Mouse (Mus musculus): ENCODE results near the gene Taf10.
"Not testable (repeated sequence)": the region's sequence is repeated elsewhere in the genome, so short reads cannot be mapped to it uniquely, and the experiment has no call there.

The Taf10 gene

DNA sequence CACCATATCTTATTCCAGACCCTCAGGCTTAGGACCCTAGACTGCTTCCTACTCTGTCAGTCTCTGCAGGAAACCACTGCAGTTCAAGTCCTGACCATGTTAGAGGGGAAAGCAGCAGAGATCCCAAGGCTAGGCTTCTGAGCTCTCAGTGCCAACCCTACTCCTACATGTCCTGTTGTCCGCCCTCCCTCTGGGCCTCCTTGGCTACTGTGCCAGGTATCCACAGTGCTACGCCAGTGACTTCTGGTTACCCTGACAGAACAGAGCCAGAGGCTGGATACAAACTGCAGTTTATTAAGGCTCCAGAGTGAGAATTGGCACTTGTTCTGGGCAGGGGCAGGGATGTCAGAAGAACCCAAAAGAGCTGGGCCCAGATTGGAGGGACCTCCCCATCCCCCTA lies 8.6 kb upstream of the Taf10 start:
- no peak for DNase-seq (ENCODE audit: low read depth)

DNA sequence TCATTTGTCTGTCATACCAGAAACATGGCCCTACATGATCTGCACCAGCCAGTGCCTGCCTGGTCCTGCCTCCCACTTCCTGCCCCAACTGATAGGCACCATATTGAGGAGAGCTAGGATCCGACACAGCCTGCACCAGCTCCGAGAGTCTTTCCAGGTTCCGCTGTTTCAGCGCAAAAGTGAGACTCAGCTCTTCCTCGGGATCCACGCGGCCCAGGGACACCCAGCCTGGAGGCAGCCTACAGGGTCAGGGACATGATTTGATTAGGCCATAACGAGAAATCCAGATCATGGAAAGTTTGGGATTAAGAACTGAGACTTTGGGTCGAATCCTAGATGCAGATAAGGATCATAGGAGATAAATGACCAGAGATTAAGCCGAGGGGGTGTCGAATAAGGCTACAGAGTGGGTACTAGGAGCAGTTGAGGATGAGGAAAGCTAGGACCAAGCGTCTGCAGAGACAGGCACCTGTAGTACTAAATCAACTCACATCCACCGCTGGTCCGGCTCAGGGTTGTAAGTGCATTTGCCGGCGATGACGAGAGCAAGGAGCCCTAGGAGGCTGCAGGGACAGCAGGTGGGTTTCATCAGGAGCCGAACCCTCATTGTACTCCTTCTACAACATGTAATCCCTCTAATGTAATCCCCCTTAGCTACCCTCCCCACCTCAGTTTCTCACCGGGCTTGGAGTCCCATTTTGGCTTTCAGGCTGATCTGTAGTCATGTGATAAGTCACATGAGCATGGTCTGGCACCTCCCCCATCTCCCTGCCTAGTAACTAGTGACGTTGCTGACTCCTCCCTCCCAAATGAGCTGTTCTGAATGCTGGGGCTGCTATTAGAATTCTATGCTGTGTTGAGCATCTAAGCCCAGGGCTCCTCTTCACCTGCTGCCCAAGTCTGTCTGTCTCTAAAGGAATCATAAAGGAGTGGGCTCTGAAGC lies 7.6 kb upstream of the Taf10 start, which contains the start of gene Tpp1:
Tpp1 (minus strand) TSS at position 745 of the 943 bp plus-strand sequence.
- peak; percentile 91 for DNase-seq (ENCODE audit: low read depth)

DNA sequence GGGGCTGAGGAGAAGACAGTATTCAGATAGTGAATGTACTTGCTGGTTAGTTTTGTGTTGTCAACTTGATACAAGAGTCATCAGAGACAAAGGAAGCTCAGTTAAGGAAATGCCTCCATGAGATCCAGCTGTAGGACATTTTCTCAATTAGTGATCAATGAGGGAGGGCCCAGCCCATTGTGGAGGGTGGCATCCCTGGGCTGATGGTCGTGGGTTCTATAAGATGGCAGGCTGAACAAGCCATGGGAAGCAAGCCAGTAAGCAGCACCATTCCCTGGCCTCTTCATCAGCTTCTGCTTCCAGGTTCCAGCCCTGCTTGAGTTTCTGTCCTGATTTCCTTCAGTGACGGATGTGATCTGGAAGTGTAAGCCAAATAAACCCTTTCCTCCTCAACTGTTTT lies 3.6 kb upstream of the Taf10 start:
- DNase-seq (ENCODE audit: low read depth) = no peak

DNA sequence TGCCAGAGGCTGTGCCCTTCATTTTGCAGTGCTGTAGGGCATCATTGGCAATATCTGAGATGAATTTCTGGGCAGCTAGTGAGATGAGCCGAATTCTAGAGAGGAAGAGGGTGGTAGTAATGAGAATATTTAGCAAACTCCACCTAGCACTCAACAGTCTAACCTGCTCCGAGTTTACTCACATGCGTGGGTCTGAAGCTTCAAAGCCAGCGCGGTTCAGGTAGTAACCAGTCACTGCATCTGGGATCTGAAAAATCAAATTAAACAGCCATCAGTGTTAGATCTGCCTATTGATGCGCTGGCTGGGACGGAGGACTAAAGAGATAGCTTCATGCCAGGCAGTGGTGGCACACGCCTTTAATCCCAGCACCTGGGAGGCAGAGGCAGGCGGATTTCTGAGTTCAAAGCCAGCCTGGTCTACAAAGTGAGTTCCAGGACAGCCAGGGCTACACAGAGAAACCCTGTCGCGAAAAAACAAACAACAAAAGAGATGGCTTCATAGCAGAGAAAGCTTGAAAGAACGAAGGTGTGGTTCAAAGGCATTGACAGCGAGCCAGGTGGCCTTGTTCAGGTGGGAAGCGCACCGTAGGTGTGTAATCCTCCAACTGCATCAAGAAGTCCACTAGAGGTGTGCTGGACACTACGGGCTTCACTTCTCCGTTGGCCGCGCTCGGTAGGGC lies 775 bp downstream of the Taf10 start:
- DNase-seq (ENCODE audit: low read depth) = not testable (repeated sequence)

DNA sequence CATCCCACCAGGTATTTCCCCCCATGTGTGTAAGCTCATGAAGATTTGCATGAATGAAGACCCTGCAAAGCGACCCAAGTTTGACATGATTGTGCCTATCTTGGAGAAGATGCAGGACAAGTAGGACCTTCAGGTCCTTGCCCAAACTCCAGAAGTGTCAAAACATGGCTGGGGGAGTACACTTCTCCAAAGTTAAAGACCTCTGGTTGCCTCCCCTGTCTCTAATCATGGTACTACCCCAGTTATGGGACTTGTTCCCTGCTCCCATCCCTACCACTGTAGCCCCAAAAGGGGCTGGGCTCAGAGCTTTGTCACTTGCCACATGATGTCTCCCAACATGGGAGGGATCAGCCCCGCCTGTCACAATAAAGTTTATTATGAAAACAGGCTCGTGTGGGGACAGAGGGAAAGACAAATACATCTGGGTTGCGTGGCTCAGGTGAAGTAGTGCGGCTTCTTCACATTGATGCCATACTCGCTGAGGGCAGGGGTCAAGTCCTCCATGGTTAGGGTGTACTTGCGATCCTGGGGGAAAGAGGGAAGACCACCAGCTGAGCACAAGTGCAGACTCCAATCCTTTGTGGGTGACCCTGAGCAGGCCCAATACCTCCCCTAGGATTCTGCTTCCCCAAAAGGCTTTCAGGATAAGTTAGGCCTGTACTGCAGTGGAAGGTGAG lies 1.5 kb downstream of the Taf10 start:
- DNase-seq (ENCODE audit: low read depth) = not testable (repeated sequence)

DNA sequence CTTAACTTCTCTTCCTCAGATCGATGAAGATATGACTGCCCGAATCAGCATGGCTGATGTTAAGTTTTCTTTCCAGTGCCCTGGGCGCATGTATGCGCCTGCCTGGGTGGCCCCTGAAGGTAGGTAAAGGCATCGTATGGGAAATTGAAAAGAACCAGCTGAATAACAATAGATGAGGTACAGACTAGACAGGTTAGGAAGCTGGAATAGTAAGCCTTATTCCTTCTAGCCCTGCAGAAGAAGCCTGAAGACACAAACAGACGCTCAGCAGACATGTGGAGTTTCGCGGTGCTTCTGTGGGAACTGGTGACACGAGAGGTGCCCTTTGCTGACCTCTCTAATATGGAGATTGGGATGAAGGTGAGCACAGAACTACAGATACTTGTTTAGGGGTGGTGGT lies 2.2 kb downstream of the Taf10 start:
- no peak for DNase-seq (ENCODE audit: low read depth)

DNA sequence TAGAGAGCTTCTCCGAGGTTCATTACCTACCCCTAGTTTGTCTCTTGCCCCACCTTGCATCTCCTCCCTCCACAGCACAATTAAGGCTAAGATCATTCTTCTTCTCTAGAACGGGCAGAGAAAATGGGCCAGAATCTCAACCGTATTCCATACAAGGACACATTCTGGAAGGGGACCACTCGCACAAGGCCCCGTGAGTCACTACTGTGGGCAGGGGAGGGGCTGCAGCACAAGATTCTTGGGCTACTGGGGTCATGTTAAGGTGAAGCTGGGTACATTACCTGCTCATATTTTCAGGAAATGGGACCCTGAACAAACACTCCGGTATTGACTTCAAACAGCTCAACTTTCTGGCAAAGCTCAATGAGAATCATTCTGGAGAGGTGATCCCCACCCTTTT lies 3.3 kb downstream of the Taf10 start:
- no peak for DNase-seq (ENCODE audit: low read depth)

DNA sequence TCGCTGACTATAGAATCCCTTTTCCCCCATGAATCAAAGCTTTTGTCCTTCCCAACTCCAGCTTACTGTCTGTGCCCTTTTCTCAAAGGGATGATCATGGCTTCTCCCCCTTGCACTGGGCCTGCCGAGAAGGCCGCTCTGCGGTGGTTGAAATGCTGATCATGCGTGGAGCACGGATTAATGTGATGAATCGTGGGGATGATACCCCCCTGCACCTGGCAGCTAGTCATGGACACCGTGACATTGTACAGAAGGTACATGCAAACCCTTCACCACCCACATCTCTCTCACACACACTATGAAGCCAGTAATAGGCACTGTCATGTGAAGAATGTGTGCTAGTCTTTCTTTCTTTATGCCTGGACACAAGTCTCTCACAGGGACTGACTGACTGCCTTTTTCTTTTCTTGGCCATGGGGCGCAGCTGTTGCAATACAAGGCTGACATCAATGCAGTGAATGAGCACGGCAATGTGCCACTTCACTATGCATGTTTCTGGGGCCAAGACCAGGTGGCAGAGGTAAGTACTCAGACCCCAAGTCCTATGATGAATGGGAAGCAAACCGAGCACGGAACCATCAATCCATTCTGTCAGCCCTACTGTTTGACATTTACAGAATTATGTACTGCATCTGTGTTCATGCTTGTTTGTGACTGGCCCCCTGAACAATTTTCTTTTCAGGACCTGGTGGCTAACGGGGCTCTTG lies 3.9 kb downstream of the Taf10 start:
- no peak for DNase-seq (ENCODE audit: low read depth)

DNA sequence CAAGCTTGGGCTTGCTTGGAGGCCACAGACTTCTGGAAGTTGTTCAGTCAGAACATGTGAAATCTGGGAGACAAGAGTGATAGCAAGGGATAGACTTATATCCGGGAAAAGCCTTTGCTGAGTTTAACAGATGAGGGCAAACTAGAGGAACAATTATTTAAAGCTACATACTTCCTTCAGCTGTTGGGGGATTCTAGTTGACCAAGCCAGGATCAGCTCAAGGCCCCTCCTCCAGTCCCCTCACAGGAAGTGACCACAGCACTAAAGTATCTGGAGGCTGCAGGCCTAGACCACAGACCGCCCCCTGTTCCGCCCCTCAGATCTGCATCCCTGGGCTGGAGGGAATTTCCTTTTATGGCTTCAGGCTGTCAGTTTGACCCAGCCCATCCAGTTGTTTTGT lies 5.2 kb downstream of the Taf10 start:
- DNase-seq (ENCODE audit: low read depth) = no peak

DNA sequence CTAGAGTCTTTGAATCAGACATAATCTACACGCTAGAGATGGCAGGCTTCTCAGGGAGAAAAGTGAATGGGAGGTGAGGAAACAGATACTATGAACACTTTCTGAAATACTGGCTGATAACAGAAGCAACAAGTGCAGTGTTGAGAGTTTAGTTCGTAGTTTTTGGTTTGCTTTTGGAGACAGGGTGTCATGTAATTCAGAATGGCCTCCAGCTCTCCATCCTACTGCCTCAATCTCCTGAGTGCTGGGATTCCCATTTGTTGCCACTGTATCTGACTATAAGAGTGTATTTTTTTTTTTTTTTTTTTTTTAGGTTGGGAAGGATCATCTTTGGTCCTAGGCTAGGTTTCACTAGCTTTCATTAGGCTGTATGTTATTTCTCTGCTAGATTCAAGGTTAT lies 5.9 kb downstream of the Taf10 start:
- no peak for DNase-seq (ENCODE audit: low read depth)

DNA sequence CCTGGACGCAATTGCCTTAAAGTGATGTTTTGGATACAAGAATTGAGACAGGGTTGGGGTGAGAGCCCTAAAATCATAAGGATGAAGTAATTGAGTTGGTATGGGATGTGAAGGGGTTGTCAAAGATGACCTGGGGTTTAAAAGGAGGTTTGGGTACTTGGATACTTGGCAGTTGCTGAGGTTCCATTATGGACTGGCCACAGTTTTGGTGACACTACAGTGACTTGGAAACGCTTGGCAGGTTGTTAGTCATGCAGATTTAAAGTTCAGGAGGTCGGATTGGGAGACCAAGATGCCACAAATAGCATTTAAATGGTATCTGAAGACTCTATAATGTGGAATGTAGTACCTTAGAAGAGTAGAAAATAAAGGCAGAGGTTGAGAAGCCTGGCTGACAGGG lies 6.5 kb downstream of the Taf10 start:
- no peak for DNase-seq (ENCODE audit: low read depth)

DNA sequence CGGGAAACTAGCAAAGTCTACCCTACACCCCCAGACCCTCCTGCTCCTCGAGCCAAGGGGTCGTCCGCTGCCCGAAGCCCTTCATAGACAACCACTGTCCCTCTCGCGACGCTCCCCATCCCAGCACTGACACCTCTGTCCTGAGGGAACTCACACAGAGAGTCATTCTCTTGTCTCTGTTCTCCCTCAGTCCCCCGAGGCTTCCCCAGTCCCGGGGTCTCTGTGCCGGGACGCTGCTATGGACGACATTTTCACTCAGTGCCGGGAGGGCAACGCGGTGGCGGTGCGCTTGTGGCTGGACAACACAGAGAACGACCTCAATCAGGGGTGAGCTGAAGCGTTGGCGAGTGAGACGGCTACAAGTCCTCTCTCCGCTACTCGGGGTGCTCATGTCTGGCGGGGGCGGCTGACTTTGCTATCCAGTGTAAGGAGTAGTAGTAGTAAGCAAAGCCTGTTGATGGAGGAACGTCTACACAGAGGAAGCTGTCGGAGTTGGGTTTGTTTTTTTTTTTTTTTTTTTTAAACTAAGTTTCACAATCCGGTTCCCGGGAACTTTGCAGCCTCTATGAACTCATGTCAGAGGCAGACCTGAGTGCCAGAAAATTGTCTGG lies 7.1 kb downstream of the Taf10 start, which contains the start of gene Rrp8:
Rrp8 (minus strand) TSS at position 475 of the 611 bp plus-strand sequence.
- DNase-seq (ENCODE audit: low read depth) = no peak

DNA sequence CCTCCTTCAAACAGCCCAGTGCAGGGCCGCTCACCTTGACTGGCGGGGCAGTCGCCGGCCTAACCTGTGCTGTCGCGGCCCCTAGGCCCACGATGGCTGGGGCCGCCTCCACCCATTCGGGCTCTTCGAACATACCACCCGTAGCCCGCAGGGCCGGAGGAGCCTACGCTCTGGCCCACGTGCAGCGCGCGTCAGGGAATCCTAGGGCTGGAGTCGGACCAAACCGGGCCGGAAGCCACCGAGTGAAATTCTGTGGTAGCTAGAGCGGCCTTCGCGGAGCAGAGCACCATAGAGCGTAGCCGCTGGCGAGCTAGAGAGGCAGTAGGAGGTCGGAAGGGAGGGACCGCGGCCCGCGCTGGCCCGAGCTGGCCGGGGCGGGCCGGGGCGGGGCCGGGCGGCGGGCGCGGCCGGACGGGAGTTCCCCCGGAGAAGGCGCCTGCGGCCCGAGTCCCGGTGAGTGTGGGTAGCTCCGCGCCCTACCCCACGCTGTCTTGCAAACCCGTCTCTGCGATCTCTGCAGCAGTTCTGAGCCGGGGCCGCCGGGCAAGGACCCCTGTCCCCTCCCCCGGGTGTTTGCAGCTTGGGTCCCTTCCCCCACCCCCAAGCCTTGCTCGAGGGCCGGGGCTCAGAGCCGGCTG lies 7.8 kb downstream of the Taf10 start, which contains the start of gene Ilk:
Ilk (plus strand) TSS at position 329 of the 638 bp plus-strand sequence.
- peak; percentile 74 for DNase-seq (ENCODE audit: low read depth)

DNA sequence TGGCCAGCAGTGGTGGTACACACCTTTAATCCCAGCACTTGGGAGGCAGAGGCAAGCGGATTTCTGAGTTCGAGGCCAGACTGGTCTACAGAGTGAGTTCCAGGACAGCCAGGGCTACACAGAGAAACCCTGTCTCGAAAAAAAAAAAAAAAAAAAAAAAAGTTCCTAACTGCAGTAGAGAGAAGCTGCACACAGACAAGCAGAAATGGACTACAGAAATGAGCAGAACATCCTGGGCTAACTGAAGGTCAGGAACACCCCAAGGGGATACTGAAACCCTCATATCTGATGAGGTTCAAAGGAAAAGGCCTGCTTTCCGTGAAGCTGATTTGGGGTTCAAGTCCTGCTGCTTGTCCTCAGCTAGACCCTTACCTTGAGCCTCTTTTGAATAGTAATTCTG lies 8.7 kb downstream of the Taf10 start:
- not testable (repeated sequence) for DNase-seq (ENCODE audit: low read depth)

DNA sequence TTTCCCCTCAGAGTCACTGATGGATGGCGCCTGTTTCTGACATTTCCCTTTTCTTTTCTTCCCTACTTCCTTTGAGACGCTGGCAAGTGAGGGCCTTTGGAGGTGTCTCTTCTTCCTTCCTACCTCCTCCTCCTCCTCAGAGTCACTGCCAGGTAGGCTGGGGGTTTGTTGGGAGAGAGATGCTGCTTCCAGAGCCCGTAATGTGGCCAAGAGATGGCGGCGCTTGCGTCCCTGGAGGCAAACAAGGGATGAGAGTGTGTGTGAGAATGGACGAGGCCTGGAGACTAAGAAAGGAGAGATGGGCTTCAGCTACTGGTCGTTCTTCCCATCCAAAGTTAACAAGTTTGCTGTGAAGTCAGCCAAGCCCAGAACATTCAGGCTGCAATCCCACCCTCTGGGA lies 9.3 kb downstream of the Taf10 start:
- no peak for DNase-seq (ENCODE audit: low read depth)

DNA sequence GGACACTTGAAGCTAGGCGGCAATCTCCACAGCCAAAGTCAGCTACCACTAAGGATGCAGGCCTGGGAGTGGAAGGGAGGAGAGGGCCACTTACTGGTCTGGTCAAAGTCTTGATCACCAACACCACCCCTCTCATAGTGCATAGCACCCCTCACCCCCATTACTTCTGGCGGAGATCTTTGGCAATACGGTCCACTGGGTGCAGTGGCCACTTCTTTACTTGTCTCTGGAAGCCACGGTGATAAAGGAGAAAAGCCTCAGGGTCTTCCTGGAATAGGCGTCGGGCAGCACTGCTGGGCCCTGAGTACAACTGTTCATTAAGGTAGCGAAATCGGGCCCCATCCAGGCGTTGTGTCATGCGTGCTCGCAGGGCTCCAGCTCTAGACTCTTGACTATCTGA lies 10.3 kb downstream of the Taf10 start:
- no peak for DNase-seq (ENCODE audit: low read depth)

DNA sequence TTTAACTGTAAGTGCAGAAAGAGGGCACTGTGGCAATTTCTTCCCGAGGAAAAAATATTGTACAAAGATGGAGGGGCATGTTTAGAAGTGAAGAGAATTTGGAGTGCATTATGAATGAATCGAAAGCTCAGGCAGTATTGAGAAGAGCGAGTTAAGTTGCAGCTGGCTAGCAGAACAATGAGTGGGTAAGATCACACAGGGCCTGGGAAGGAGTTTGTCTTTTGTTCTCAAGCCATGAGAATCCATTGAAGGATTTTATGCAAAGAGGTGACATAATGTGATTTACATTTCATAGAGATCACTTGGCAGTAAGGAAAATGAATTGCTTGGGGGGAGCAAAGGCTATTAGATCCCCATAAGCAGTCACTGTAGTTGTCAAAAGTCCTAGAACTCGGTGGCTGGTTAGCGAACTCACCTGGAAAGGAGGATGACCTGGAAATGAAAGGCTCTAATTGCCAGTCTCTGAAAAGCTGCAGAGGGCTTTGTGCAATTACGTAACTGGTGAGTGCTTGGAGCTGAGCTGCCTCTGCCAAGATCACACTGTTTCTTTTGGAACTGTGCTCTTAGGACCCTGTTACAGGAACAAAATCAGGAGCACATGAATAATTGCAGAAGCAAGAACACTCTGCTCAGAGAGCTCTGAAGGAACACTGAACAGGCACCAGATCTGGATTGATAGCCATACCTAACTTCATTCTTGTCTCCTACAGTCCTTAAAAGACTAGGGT lies 15.3 kb downstream of the Taf10 start:
- DNase-seq (ENCODE audit: low read depth) = no peak

DNA sequence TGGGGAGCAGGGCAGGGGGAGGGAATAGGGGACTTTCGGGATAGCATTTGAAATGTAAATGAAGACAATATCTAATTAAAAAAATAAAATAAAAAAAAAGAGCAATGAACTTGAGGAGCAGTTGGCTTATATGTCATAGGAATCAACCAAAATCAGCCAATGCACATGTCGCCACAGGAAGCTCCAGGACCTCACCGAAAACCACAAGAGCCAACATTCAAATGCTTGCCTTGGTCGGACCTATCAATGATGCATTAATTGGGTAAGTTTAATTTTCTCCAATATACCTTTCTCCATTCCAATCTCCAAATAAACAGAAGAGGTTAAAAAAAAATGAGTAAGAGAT lies 17.2 kb downstream of the Taf10 start:
- no peak for DNase-seq (ENCODE audit: low read depth)

DNA sequence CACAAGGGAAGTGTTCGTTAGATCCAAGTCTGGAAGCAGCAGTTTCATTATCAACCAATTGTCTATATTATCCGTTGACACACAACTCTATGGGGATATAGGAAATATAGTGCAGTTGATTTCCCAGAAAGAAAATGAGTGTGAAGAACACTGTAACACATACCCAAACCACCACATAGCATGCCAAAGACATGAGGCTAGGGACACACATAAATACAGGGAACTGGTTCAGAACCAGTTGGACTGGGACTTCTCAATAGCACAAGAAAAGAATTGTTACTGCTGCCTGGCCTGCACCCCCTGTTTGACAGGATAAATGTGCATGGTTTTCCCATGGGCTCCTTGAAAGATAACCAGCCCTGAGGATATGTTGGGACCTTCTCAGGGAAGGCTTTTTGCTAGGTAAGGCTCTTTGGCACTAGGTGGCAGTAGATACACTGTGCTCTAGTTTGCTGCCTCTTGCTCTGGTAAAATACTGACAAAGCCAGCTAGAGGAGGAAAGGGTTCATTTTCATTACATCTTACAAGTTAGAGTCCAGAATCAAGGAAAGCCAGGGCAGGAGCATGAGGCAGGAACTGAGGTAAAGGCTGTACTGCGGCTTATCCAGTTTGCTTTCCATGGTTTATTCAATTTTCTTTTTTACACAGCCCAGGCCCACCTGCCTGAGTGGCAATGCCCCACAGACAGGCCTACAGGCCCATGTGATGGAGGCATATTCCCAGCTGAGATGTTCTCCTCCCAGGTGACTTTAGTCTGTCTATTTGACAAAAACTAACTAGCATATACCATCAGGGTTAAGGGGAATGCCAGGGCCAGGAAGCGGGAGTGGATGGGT lies 17.8 kb downstream of the Taf10 start:
- DNase-seq (ENCODE audit: low read depth) = no peak
